Mouse (Mus musculus) c-Kit-negative CD71-positive TER-119-positive erythroid progenitor cells, embryonic 14.5 days (primary cell): Measurements from ENCODE around the gene Wfdc21.

ENCODE experiments used
- DNase-seq: peaks from one replicate; pipeline ENCODE4 v3.0.0-alpha.2; 2013; ENCODE audit warnings: low read depth, low spot score

The Wfdc21 gene

DNA sequence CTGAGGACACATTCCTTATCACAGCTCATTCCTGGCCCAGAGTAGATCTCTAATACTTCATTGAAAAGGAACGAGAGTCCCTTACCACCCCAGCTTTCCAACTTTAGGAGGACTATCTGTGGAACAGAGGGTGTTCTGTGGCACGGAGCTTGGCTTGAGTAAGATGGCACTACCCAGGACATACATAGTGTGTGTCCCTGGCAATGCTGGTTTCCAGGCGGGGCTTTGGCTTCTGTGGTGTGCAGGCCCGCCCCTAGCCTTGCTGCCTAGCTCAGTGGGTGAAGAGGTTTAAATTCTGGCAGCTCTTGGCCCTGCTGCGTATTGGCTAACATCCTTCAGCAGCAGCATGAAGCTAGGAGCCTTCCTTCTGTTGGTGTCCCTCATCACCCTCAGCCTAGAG is at the start of gene Wfdc21:
TSS of gene Wfdc21 (plus strand) at position 260 of the 400 bp plus-strand sequence.
- no peak for DNase-seq

DNA sequence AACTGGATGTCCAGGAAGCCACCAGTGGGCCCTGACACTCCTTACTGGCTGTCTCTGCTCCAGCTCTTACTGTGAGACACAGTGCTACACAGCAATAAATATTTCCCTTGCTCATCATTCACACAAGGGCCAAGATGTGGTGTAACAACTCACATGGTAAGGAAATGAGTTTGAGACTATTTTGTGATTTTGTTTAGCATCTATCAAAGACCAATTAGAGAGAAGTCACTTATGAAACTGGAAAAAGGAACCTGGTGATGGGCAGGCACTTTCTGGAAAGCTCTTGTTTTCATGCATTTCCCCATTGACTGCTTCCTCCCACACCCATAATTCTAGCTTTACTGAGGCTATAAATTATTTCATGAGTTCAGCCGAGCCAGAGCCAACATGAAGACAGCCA is 43.0 kb upstream of the Wfdc21 start, which contains the start of gene Wfdc17:
TSS of gene Wfdc17 (plus strand) at position 287 of the 400 bp plus-strand sequence.
- no peak for DNase-seq

- DNase-seq = no peak
Measured at GRCm38 (mm10) chr11:83708715-83709114, 38.0 kb upstream of the Wfdc21 start, which contains the start of gene Wfdc18. Wfdc18 (plus strand) TSS chr11:83709015.

GRCm38 (mm10) chr11:83709683-83710082 is 37.1 kb upstream of the Wfdc21 start:
- DNase-seq = no peak

DNA sequence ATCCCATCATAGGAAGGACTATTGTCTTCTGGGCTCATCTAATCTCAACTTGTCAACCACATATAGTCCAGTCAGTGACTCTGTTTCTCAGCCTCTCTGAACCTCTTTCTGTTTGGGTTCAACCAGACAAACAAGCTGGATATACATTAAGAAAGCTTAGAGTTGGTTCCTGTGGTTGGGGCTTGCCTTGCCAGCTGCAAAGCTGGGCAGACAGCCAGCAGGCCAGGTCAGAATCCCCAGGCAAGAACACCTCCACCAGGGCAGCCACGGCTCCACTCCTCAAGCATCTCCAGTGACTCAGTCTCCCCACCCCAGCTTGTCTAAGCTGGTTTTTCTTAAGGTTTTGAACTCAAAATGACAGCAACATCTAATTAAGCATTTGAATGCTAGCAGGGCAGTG is 34.1 kb upstream of the Wfdc21 start:
- no peak for DNase-seq

GRCm38 (mm10) chr11:83713925-83714324 is 32.8 kb upstream of the Wfdc21 start:
- no peak for DNase-seq

GRCm38 (mm10) chr11:83717042-83717665 is 29.6 kb upstream of the Wfdc21 start:
- DNase-seq = no peak

DNA sequence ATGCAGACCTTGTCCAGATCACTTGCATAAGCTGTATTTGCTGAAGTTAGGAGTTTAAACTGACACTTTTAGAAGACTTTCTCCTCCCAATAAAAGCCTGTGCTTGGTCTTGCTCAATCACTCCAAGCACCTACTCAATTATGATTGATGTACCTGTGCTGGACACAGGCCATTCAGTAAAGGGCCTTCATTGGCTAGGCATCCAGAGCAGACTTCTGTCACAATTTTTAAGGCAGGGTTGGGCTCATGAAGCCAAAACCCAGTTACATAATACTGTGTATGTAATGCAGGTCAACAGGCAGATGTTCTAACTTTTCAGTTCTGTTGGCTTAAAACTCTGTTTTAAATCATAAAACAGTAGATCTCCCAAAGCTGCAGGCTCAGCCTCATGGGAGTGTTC is 26.0 kb upstream of the Wfdc21 start:
- DNase-seq = no peak

DNA sequence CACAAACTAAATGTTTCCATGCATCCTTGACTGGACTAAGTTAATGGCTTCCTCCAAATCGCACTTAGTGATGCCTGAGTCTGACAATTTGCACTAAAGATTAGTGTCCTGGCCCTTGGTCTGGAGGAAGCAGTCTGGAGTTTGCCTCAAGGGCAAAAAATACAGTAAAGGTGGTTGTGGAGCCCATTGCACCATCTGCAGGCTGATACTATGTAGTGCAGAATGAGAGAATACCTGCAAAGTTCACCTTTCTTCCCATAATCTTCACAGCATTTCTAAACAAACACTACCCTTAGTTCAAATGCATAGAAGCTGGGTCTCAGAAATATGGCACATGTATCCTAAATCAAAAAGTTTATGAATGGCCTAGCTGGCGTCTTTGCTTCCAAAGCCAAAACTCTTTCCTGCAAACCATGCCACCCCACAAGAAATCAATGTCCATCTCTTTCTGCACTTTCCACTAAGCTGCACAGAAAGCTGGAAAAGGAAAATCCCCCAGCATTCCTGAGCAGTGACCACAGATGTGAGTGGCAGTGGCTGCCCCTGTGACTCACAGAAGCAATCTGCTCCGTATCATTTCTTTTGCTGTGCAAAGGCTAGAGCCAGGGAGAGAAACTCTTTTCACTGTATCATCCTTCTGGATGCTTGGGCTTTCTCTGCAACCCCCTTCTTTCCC is 17.8 kb upstream of the Wfdc21 start:
- DNase-seq = no peak

DNA sequence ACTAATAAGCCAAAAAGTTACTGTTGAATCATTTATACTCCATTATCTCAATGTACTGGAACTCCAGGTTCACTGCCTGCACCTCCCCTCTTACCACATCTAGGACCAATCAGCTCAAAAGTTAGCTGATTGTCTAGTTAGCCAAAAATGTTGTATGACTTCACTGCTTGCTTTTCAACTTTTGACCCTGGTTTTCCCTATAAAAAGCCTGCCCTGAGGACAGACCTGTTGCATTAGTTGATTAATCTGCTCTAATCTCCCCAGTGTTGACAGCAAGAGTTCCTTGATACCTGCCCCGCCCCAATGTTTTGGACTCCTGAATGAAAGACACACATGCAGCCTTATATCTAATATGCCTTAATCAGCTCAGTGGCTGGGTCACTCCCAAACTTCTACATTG is 15.6 kb upstream of the Wfdc21 start:
- no peak for DNase-seq

DNA sequence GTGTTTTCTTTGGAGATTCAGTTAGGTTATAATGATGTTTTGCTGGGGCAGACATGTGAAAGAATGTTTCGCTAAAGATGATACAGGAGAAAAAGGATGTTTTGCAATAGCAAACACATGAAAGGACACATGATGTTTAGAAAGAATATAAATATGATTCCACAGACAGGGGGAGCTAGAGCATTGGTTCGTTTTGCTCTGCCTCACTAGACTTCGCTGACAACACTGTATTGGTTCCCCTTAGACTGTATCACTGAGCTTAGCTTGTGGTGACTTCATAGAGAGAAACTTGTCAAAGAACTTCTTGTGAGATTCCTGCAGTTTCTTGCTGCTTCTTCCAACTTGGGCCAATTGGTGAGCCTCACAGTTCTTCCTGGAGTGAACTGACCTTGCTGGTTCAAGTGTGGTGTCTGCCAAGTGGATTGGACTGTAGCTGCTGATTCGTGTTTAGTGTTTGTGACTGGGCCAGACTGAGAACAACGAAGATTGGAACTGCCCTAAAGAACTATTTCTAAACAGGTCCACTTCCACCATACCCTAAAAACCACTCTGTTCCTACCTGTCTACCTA is 13.6 kb upstream of the Wfdc21 start:
- no peak for DNase-seq

DNA sequence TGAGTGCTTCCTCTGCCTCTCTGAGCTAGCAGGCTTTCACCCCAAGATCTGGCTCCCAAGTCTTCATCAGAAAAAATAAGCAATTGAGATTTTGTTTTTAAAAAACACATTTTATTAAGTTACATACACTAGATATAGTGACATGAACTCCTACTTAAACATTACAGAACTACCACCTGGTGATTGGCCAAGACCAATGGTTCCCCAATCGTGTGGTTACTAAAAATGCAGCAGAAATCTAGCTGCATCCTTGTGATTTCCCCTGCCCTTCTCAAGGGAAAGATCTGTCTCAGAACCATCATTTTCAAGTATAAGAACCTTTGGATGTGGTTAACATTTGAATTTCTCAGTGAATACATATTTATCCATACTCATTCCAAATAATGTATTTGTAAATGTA is 12.5 kb upstream of the Wfdc21 start:
- no peak for DNase-seq

GRCm38 (mm10) chr11:83735881-83736280 is 10.9 kb upstream of the Wfdc21 start:
- no peak for DNase-seq

DNA sequence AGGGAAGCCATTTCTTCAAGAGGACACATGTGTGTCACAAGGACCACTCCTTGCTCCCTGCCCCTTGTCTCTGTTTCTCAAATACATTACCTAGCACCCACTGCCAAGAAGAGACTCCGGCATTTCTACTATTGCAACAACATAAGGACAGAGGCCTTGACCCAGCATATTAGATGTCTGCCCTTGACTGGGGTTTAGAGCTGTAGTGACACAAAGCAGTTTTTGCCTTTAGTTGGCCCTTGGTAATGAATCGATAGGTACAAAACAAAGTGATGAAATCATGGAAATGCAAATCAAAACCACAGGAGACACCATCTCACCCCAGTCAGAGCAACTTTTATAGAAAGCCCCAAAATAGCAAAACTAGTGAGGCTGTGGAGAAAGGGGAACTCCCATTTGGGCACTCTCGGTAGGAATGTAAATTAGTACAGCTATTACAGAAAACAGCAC is 9.6 kb upstream of the Wfdc21 start:
- no peak for DNase-seq

- peak; percentile 12 for DNase-seq
Measured at GRCm38 (mm10) chr11:83739241-83739640, 7.5 kb upstream of the Wfdc21 start.

DNA sequence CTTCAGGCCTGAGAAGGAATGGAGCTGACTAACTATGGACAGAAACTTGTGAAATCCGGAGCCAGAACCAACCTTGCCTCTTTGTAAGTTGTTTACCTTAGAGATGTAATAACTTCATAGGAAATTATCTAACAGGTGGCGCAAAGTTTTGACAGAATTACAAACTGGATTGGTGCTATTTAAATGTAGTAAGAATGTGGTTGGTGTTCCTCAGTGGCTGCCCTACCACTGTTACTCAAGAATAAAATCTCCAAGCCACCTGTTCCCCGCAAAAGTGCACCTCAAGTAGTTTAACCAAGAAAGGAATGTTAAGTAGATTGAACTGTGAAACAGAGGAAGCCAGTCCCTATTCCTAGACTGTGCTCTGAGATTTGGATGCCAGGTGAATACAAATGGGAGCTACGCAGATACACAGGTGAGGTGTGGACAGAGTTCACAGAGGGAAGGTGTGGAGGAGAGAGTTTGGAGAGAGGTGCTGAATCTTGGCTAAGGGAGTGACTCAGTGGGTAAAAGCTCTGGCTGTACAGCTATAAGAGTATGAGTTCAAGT is 6.2 kb upstream of the Wfdc21 start:
- DNase-seq = no peak

DNA sequence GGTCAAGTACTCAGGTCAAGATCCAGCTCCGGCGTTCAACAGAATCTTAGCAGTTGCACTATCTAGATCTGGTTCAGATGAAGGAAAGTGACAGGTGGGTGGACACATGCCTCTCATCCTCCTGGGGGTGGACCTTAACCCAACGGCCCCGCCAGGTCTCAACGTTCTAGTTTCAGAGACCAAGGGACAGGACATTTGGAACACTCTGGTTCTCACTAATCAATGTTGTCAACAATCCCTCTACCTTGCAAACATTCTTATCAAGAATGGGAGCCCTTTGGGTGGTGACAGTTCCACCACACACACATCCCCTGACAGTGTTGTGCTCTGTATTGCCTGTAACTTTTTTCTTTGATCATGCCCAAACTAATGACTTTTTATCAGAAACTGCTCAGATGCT is 4.9 kb upstream of the Wfdc21 start:
- no peak for DNase-seq

DNA sequence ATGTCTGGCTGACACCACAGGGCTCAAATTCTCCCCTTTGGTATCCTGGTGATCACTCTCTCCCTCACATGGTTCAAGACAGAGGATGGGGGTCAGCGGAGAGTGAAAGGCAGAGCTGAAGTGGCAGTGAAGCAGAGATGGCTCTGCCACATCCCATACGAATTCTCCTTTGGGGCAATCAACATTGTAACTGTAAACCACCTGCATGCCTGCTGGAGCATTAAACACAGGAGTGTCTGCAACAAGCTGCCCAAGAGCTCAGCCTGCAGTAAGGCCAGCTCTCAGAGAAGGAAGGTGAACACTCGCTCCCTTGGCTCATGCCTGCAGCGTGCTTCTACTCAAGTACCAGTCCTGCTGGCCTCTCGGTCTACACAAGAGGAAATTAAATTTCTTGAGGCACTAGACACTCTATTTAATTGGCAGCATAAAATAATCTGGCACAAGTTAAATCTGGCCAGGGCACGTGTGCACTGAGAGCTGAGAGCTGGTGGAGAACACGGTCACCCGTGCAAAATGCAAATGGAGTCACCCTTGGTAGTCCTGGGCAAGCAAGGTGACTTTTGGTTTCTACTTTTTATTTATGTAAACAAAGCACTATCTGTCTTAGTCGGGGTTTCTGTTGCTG is 3.9 kb upstream of the Wfdc21 start:
- DNase-seq = no peak

- DNase-seq = no peak
Measured at GRCm38 (mm10) chr11:83743525-83743924, 3.2 kb upstream of the Wfdc21 start.

- no peak for DNase-seq
Measured at GRCm38 (mm10) chr11:83746152-83746551, 588 bp upstream of the Wfdc21 start.

GRCm38 (mm10) chr11:83747376-83748265 is 881 bp downstream of the Wfdc21 start:
- no peak for DNase-seq
